Mouse (Mus musculus): ENCODE measurements at regions not wholly inside any gene's neighbourhood (a gene's known extent, or its start where the extent isn't known, plus 50 kb on each side); places are given as distances from the start of the nearest gene placed in this dataset. TPM values are rescaled to one million over a fixed set of nuclear protein-coding genes. Genes with fewer than 3 reads are reported as not detected.
"Not testable (repeated sequence)": the region's sequence is repeated elsewhere in the genome, so short reads cannot be mapped to it uniquely, and the experiment has no call there.

DNA sequence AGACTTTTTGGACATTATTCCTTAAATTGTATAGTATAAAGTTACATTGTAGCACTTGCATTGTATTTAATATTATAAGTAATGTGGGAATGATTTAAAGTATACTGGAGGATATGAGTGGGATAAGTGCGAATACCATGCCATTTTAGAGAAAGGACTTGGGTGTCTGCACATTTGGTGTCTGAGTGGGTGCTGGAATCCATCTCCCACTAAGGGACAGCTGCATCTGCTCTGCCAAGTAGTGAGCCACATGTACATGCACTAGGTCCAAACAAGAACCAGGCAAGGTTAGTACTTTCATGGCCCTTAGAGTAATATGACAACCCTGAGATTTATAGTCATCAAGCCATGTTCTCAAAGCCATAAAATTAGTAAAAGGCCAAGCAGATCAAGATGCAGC lies 146.0 kb upstream of the Pcsk5 start:
- WGBS, result 95% methylated on average over 1 of the region's 1 CpGs
- DNase-seq (ENCODE audit: extremely low spot score, low spot score), result no peak
- Histone ChIP-seq H3K27me3 (ENCODE audit: poor library complexity, severe bottlenecking) (no peaks in the 10 kb centered on the region), H3K9me3 (no peaks in the 10 kb centered on the region), H3K4me1 (no peaks in the 10 kb centered on the region), H3K27ac (no peak overlapping the region), H3K36me3 (replicated peaks) (no peaks in the 10 kb centered on the region), H3K4me3 (no peak overlapping the region)

DNA sequence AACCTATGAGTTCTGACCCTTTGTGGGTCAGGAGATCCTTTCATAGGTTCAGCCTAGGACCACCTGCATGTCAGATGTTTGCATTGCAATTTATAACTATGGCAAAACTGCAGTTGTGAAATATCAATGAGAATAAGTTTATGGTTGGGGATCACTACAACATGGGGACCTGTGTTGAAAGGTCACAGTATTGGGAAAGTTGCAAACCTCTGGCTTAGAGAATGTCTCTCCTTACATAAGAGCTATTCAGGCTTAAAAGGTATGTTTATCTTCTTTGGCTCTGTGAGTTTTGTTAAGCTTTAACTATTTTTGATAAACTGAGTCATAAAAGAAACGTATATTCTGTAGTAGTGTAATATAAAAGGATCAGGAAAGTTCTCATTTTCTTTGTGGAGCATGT lies 128.1 kb upstream of the Pcsk5 start:
- Histone ChIP-seq H3K4me3 (no peak overlapping the region), H3K36me3 (replicated peaks) (no peaks in the 10 kb centered on the region), H3K27ac (no peak overlapping the region), H3K4me1 (no peaks in the 10 kb centered on the region), H3K9me3 (no peaks in the 10 kb centered on the region), H3K27me3 (ENCODE audit: poor library complexity, severe bottlenecking) (no peaks in the 10 kb centered on the region)
- DNase-seq (ENCODE audit: extremely low spot score, low spot score), result no peak
- 84% methylated on average over 1 of the region's 1 CpGs for WGBS

DNA sequence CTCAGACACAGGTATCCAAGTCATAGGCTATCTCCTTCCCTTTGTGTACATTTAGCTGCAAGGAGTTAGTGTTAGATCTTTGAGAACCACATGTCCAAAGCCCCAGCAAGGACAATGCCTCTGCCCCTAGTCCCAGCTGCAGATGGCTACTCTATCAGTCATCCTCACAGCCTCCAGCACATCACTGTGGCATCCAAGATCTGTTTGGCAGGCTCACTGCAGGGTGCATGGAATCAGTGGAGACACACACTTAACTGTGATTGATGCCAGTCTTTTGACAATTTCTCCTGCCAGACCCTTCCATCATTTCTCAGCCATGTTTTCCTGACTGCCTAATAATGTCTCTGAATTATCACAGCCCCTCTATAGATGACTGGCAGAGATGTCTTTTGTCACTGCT lies 121.0 kb upstream of the Pcsk5 start:
- no peak for DNase-seq (ENCODE audit: extremely low spot score, low spot score)
- Histone ChIP-seq H3K27me3 (ENCODE audit: poor library complexity, severe bottlenecking) (no peaks in the 10 kb centered on the region), H3K4me1 (no peaks in the 10 kb centered on the region), H3K4me3 (no peak overlapping the region), H3K36me3 (replicated peaks) (no peaks in the 10 kb centered on the region), H3K9me3 (no peaks in the 10 kb centered on the region), H3K27ac (no peak overlapping the region)

DNA sequence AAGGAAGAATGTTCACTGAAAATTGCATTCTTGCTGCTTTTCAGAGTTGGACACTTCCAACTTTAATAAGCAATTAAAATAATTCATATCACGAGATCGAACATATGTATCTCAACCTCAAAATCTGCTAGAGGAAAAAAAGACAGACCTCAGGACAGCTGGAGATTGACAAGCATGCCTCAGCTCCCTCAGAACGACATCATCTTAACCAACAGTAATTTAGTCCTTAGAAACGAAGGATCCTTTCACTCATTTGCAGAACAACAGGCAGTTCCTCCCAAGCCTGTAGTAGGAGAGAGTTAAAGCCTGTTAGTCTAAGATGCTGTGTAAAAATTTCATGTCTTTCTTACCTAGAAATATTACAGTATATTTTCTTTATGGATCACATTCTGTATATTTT lies 95.2 kb upstream of the Pcsk5 start:
- H3K4me3 ChIP-seq, result no peak overlapping the region
- WGBS, result 77% methylated on average over 4 of the region's 4 CpGs
- DNase-seq (ENCODE audit: extremely low spot score, low spot score), result no peak
- H3K36me3 ChIP-seq (replicated peaks), result no peaks in the 10 kb centered on the region
- H3K9me3 ChIP-seq, result no peaks in the 10 kb centered on the region
- H3K27ac ChIP-seq, result no peak overlapping the region
- no peaks in the 10 kb centered on the region for H3K27me3 ChIP-seq (ENCODE audit: poor library complexity, severe bottlenecking)
- no peaks in the 10 kb centered on the region for H3K4me1 ChIP-seq

DNA sequence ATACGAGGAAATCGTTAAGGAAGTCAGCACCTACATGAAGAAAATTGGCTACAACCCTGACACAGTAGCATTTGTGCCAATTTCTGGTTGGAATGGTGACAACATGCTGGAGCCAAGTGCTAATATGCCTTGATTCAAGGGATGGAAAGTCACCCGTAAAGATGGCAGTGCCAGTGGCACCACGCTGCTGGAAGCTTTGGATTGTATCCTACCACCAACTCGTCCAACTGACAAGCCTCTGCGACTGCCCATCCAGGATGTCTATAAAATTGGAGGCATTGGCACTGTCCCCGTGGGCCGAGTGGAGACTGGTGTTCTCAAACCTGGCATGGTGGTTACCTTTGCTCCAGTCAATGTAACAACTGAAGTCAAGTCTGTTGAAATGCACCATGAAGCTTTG lies 89.7 kb upstream of the Pcsk5 start:
- not testable (repeated sequence) for DNase-seq (ENCODE audit: extremely low spot score, low spot score); H3K36me3 ChIP-seq (replicated peaks); H3K9me3 ChIP-seq; H3K27me3 ChIP-seq (ENCODE audit: poor library complexity, severe bottlenecking); H3K27ac ChIP-seq; H3K4me3 ChIP-seq; H3K4me1 ChIP-seq
- WGBS, result 96% methylated on average over 8 of the region's 8 CpGs

GRCm38 (mm10) chr19:17907579-17907978 lies 70.1 kb upstream of the Pcsk5 start:
- 0 out of 2 replicates have a peak, but pooled peaks cover 10% of the 10 kb centered on the region for H3K9me3 ChIP-seq
- WGBS, result 86% methylated on average over 1 of the region's 1 CpGs

DNA sequence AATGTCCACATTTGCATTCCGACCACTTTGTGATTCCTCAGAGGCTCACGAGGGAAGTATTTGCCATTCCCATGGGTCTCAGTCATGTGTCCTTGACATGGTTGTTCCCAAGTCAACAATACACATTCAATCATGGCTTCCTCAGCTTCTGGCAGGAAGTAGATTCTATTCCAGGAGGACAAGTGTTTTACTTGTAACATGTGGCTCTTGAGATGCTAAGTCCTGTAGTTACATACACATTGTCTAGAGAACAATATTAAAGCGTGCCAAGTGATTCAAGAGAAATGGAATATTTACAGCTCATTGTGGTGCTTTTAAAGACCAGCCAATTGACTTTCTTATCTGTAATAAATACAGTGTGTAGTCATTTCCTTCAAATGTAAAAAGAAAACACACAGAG lies 66.7 kb upstream of the Pcsk5 start:
- no peaks in the 10 kb centered on the region for H3K4me1 ChIP-seq
- no peaks in the 10 kb centered on the region for H3K36me3 ChIP-seq (replicated peaks)
- no peak for DNase-seq (ENCODE audit: extremely low spot score, low spot score)
- H3K9me3 ChIP-seq, result 0 out of 2 replicates have a peak, but pooled peaks cover 2% of the 10 kb centered on the region
- H3K27me3 ChIP-seq (ENCODE audit: poor library complexity, severe bottlenecking), result no peaks in the 10 kb centered on the region
- H3K4me3 ChIP-seq, result no peak overlapping the region
- WGBS, result 93% methylated on average over 3 of the region's 3 CpGs
- no peak overlapping the region for H3K27ac ChIP-seq

More at GRCm38 (mm10) chr19:17907579-17907978, 70.1 kb upstream of the Pcsk5 start:
- Histone ChIP-seq H3K27me3 (ENCODE audit: poor library complexity, severe bottlenecking) (no peaks in the 10 kb centered on the region), H3K4me3 (no peak overlapping the region), H3K36me3 (replicated peaks) (no peaks in the 10 kb centered on the region), H3K27ac (no peak overlapping the region), H3K4me1 (no peaks in the 10 kb centered on the region)
- no peak for DNase-seq (ENCODE audit: extremely low spot score, low spot score)

GRCm38 (mm10) chr19:17892615-17893014 lies 55.2 kb upstream of the Pcsk5 start:
- H3K27ac ChIP-seq, result no peak overlapping the region
- H3K9me3 ChIP-seq, result no peaks in the 10 kb centered on the region
- H3K27me3 ChIP-seq (ENCODE audit: poor library complexity, severe bottlenecking), result no peaks in the 10 kb centered on the region
- H3K4me1 ChIP-seq, result no peaks in the 10 kb centered on the region
- H3K4me3 ChIP-seq, result no peak overlapping the region
- DNase-seq (ENCODE audit: extremely low spot score, low spot score), result no peak
- H3K36me3 ChIP-seq (replicated peaks), result no peaks in the 10 kb centered on the region

Small RNAs in the stretch of these regions (microRNA-seq; reads per million reads assigned to microRNA genes)
- gene Gm23061, result not detected

Data from forebrain, embryonic 10.5 days (tissue).